Mouse (Mus musculus) small intestine, adult 2 months (tissue): ENCODE measurements around the gene Higd1a.

Experiments
- CTCF ChIP-seq: fragments of 200-500 bp; IDR thresholded peaks from 2 replicates; pipeline ENCODE4 v1.5.1; 2012; ENCODE audit warnings: low read depth, mild to moderate bottlenecking, control low read depth, inconsistent platforms, low read length, moderate library complexity, mixed read lengths; ENCODE audit not compliant: insufficient replicate concordance, insufficient read length; ENCODE audit errors: extremely low read depth
- POLR2A ChIP-seq: fragments of 200-500 bp; IDR thresholded peaks from 2 replicates; pipeline ENCODE4 v1.6.1; 2012; ENCODE audit warnings: low read depth, mild to moderate bottlenecking, control low read depth, inconsistent platforms, low read length, moderate library complexity

DNA sequence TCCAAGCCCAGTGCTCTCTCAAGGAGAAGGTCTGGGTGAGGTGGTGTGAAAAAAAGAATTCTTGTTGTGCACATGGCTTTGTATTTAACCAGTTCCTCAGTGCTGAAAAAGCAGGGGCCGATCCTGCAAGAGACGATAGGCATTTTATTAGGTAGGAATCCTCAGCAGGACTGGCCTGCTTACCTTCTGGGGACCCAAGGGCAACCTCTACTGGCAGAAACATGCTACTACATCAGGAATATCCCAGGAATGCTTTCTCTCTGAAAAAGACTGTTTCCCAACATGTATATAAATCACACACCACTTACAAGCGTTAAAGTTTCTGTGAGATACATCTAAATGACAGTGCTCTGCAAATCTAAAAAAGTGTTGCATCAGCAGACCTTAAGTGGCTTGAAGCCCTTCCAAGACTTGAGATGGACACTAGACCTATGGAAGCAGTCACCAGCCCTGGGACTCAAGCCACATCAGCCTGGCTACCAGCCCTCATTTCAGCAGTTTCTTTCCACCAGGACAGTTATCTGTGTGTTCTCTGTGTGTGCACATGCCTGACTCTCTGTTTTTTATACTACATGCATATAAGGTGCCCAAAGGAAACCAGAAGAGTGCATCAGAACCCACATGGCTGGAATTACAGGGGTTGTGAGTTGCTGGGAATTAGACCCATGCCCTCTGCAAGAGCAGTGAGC is 19.0 kb upstream of the Higd1a start:
- peak; percentile 67; the same call in 1 of the 2 replicates for TF ChIP-seq CTCF
- TF ChIP-seq POLR2A, result no peak
